Mouse (Mus musculus) neural tube, embryonic 11.5 days (tissue): ENCODE measurements around the gene Slc6a2. TPM values are rescaled to one million over a fixed set of nuclear protein-coding genes. Genes with fewer than 3 reads are reported as not detected.

Experiments
- ATAC-seq: fragments of 200-750 bp; cut with Nextera tagmentation; 2 replicates; pipeline ENCODE4 v1.8.0; 2017; ENCODE audit warnings: moderate number of reproducible peaks, mild to moderate bottlenecking, moderate TSS enrichment, moderate library complexity; ENCODE audit not compliant: insufficient read depth, low FRiP score, low TSS enrichment
- DNase-seq: peaks from one replicate; pipeline ENCODE4 v3.0.0-alpha.2; 2015; ENCODE audit warnings: low spot score
- H3K27ac ChIP-seq: fragments of 300-500 bp; sonication (generic); 2 replicates; pipeline ENCODE4 v1.5.1; 2014; ENCODE audit warnings: low read depth, mild to moderate bottlenecking, low read length
- H3K27me3 ChIP-seq: fragments of 300-500 bp; sonication (generic); 2 replicates; pipeline ENCODE4 v1.6.1; 2014; ENCODE audit warnings: mild to moderate bottlenecking, low read length, mixed read lengths; ENCODE audit not compliant: control insufficient read depth, insufficient read depth
- H3K36me3 ChIP-seq: fragments of 300-500 bp; sonication (generic); 2 replicates; pipeline ENCODE4 v1.6.1; 2014; ENCODE audit warnings: mild to moderate bottlenecking, low read length, moderate library complexity, mixed read lengths; ENCODE audit not compliant: control insufficient read depth, insufficient read depth
- H3K4me1 ChIP-seq: fragments of 300-500 bp; sonication (generic); 2 replicates; pipeline ENCODE4 v1.6.1; 2014; ENCODE audit warnings: low read length, mixed read lengths; ENCODE audit not compliant: control insufficient read depth, insufficient read depth
- H3K4me2 ChIP-seq: fragments of 300-500 bp; sonication (generic); 2 replicates; pipeline ENCODE4 v1.6.1; 2014; ENCODE audit warnings: low read depth, mild to moderate bottlenecking, moderate library complexity
- H3K4me3 ChIP-seq: fragments of 300-500 bp; sonication (generic); 2 replicates; pipeline ENCODE4 v1.5.1; 2014; ENCODE audit warnings: low read depth, low read length
- H3K9ac ChIP-seq: fragments of 300-500 bp; sonication (generic); 2 replicates; pipeline ENCODE4 v1.6.1; 2014; ENCODE audit warnings: mild to moderate bottlenecking, low read length
- H3K9me3 ChIP-seq: fragments of 300-500 bp; sonication (generic); 2 replicates; pipeline ENCODE4 v1.6.1; 2016; ENCODE audit warnings: low read length; ENCODE audit not compliant: control insufficient read depth
- WGBS: fragments of 180-500 bp; shearing (Covaris S2); extraction: QIAGEN DNeasy Blood & Tissue Kit; methylation state at CpG from one replicate; pipeline ENCODE4 v1.1.7; 2014; 5-methylcytosine and 5-hydroxymethylcytosine counted together
- polyA plus RNA-seq: library from polyadenylated mRNA; unstranded; fragments of >200 nt; fragmentation: Nextera tagmentation; extraction: Ambion mirVana; gene quantifications from 2 replicates; pipeline ENCODE4 v1.2.1, GENCODE M21; 2014

The Slc6a2 gene
- polyA plus RNA-seq, 1 experiment from 2014 or later = not detected

GRCm38 (mm10) chr8:92954044-92954443, 5.8 kb upstream of the Slc6a2 start:
- no peak for DNase-seq
- no peaks in the 10 kb centered on the region for H3K9me3 ChIP-seq
- ATAC-seq = no peak
- no peak overlapping the region for H3K4me3 ChIP-seq
- WGBS = 90% methylated on average over 5 of the region's 5 CpGs
- H3K9ac ChIP-seq = no peak overlapping the region
- H3K27me3 ChIP-seq = no peaks in the 10 kb centered on the region
- H3K4me2 ChIP-seq = no peak overlapping the region
- H3K4me1 ChIP-seq = no peaks in the 10 kb centered on the region
- H3K27ac ChIP-seq = no peak overlapping the region
- H3K36me3 ChIP-seq = no peaks in the 10 kb centered on the region

DNA sequence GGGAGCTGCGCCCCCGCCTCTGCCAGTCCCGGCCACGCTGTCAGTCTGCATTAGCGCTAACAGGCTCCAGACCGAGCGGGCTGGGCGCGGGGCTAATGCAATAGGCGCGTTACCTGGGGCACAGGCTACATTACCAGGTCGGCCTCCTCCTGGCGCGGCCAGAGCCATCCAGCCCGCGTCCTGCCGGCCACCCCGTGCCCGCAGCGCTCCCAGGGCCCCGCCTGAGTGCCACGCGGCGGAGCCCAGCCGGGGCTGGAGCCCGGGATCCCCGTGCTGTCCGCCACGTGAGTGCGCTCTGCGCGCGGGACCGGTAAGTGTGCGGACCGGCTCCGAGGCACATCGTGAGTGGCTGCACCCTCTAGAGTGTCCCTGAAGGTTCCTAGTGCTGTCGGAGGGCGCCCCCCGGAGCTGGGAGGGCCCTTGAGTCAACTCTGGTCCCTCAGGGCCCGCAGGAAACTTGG, 602 bp downstream of the Slc6a2 start:
- H3K9me3 ChIP-seq = no peaks in the 10 kb centered on the region
- peak overlapping the region; percentile 67 for H3K4me2 ChIP-seq
- ATAC-seq = no peak
- H3K27me3 ChIP-seq = peaks cover 30% of the 10 kb centered on the region
- no peak overlapping the region for H3K27ac ChIP-seq
- H3K4me1 ChIP-seq = peaks cover 6% of the 10 kb centered on the region; the same call in 1 of the 2 replicates
- peak overlapping the region; percentile 41 for H3K4me3 ChIP-seq
- H3K36me3 ChIP-seq = no peaks in the 10 kb centered on the region
- peak; percentile 24 for DNase-seq
- whole genome bisulfite sequencing = under 1% methylated on average over 41 of the region's 42 CpGs
- peak overlapping the region; percentile 35 for H3K9ac ChIP-seq

DNA sequence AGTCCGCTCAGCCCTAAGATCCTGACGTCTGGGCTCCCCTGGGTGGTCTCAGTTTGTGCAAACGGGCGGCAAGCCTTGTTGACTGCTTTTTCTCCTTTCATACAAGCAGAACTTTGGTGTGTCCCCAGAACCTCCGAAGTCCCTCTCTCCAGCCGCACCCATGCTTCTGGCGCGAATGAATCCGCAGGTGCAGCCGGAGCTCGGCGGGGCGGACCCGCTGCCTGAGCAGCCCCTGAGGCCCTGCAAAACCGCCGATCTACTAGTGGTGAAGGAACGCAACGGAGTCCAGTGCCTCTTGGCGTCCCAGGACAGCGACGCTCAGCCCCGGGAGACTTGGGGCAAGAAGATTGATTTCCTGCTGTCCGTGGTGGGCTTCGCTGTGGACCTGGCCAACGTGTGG, 1.2 kb downstream of the Slc6a2 start:
- WGBS = 3% methylated on average over 25 of the region's 25 CpGs
- DNase-seq = peak; percentile 22
- no peak overlapping the region for H3K9ac ChIP-seq
- H3K4me1 ChIP-seq = peaks cover 6% of the 10 kb centered on the region; the same call in 1 of the 2 replicates
- H3K9me3 ChIP-seq = no peaks in the 10 kb centered on the region
- H3K4me2 ChIP-seq = peak overlapping the region; percentile 67
- H3K4me3 ChIP-seq = peak overlapping the region; percentile 41
- no peak for ATAC-seq
- peaks cover 30% of the 10 kb centered on the region for H3K27me3 ChIP-seq
- H3K36me3 ChIP-seq = no peaks in the 10 kb centered on the region
- H3K27ac ChIP-seq = no peak overlapping the region

- no peaks in the 10 kb centered on the region for H3K36me3 ChIP-seq
Measured at GRCm38 (mm10) chr8:92964556-92964955, 4.7 kb downstream of the Slc6a2 start.

GRCm38 (mm10) chr8:92972949-92973348, 13.1 kb downstream of the Slc6a2 start:
- Histone ChIP-seq H3K27ac (no peak overlapping the region), H3K4me2 (no peak overlapping the region), H3K9me3 (no peaks in the 10 kb centered on the region), H3K36me3 (no peaks in the 10 kb centered on the region), H3K4me1 (no peaks in the 10 kb centered on the region), H3K27me3 (no peaks in the 10 kb centered on the region), H3K9ac (no peak overlapping the region), H3K4me3 (no peak overlapping the region)
- 72% methylated on average over 5 of the region's 5 CpGs for WGBS
- no peak for ATAC-seq
- no peak for DNase-seq

More at GRCm38 (mm10) chr8:92964556-92964955, 4.7 kb downstream of the Slc6a2 start:
- Histone ChIP-seq H3K9me3 (no peaks in the 10 kb centered on the region), H3K4me2 (no peak overlapping the region), H3K27me3 (peaks cover 27% of the 10 kb centered on the region), H3K9ac (no peak overlapping the region), H3K4me1 (peaks cover 6% of the 10 kb centered on the region; the same call in 1 of the 2 replicates), H3K27ac (no peak overlapping the region), H3K4me3 (no peak overlapping the region)
- ATAC-seq (no peak), DNase-seq (no peak)
- 78% methylated on average over 2 of the region's 2 CpGs for WGBS

DNA sequence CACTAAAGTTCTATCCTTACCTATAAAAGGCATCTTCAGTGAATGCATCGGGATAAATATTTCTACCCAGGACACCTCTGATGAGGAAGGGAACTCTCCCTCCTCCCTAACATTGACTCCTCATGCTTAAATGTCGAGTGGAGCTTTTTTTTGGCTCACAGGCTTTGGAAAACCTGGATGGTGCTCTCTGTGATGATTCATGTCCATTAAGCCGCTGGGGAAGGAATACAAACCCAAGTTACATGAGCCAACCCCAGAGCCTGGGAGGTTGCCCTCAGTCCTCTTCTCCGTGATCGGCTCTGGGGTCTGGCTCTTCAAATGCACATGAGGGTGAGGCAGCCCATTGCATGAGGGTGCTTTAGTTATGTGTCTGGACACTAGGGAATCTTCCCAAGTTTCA, 16.8 kb downstream of the Slc6a2 start:
- H3K4me2 ChIP-seq = no peak overlapping the region
- H3K4me3 ChIP-seq = no peak overlapping the region
- H3K27ac ChIP-seq = no peak overlapping the region
- no peak for DNase-seq
- no peaks in the 10 kb centered on the region for H3K36me3 ChIP-seq
- no peak overlapping the region for H3K9ac ChIP-seq
- no peaks in the 10 kb centered on the region for H3K9me3 ChIP-seq
- H3K4me1 ChIP-seq = no peaks in the 10 kb centered on the region
- 89% methylated on average over 5 of the region's 5 CpGs for WGBS
- ATAC-seq = no peak
- H3K27me3 ChIP-seq = no peaks in the 10 kb centered on the region

- Histone ChIP-seq H3K36me3 (no peaks in the 10 kb centered on the region), H3K4me2 (no peak overlapping the region), H3K4me1 (no peaks in the 10 kb centered on the region), H3K27me3 (no peaks in the 10 kb centered on the region), H3K27ac (no peak overlapping the region), H3K9me3 (no peaks in the 10 kb centered on the region), H3K4me3 (no peak overlapping the region), H3K9ac (no peak overlapping the region)
- DNase-seq = no peak
- 88% methylated on average over 3 of the region's 3 CpGs for whole genome bisulfite sequencing
- ATAC-seq = no peak
Measured at GRCm38 (mm10) chr8:92982491-92982890, 22.6 kb downstream of the Slc6a2 start.

DNA sequence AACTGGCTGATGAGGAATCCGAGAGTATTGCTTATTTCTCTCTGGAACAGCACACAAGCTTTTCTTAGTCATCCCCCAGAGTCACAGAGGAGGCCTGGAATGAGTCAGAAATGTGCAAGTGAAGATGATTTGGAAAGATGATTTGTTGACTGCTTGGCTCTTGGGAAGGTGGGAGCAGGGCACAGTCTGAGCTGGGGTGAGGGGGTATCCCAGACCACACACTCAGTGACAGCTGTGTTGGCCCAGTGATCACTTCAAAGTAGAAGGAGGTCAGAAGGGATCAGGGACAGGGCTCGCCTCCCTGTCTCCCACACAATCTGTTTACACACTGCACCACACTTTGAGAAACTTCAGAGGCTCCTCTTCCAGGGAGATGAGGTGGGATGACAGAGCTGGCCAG, 24.5 kb downstream of the Slc6a2 start:
- H3K4me1 ChIP-seq = no peaks in the 10 kb centered on the region
- DNase-seq (no peak), ATAC-seq (no peak)
- no peaks in the 10 kb centered on the region for H3K36me3 ChIP-seq
- WGBS = 69% methylated on average over 2 of the region's 2 CpGs
- no peak overlapping the region for H3K4me2 ChIP-seq
- H3K4me3 ChIP-seq = no peak overlapping the region
- no peaks in the 10 kb centered on the region for H3K9me3 ChIP-seq
- no peak overlapping the region for H3K27ac ChIP-seq
- H3K27me3 ChIP-seq = no peaks in the 10 kb centered on the region
- H3K9ac ChIP-seq = no peak overlapping the region

DNA sequence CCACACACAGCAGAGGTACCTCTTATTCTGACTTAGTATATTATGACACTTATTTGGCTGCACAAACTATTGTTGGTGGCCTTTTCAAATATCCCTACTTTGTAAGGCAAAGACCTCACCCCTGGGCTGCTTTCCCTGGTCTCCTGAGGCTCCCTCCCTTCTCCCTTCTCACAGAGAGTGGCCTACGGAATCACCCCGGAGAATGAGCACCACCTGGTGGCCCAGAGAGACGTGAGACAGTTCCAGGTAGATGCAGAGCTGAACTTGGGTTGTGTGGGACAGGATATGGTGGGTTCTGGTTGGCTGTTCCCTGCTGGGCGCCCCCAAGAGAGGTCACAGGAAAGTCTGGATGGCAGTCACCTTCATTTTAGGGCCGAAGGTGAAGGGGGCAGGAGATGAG, 37.0 kb downstream of the Slc6a2 start:
- no peak overlapping the region for H3K9ac ChIP-seq
- H3K36me3 ChIP-seq = no peaks in the 10 kb centered on the region
- no peaks in the 10 kb centered on the region for H3K9me3 ChIP-seq
- peak; percentile 32 for DNase-seq
- no peaks in the 10 kb centered on the region for H3K27me3 ChIP-seq
- H3K4me3 ChIP-seq = no peak overlapping the region
- H3K4me1 ChIP-seq = no peaks in the 10 kb centered on the region
- 40% methylated on average over 5 of the region's 5 CpGs for WGBS
- H3K27ac ChIP-seq = no peak overlapping the region
- no peak overlapping the region for H3K4me2 ChIP-seq
- ATAC-seq = no peak
